Mouse (Mus musculus): ENCODE measurements at regions not wholly inside any gene's neighbourhood (a gene's known extent, or its start where the extent isn't known, plus 50 kb on each side); places are given as distances from the start of the nearest gene placed in this dataset.
A peak's percentile ranks its signal among the peaks of the same experiment; 100 is the strongest.

- no peak overlapping the region for H3K4me3 ChIP-seq (ENCODE audit: low read depth, low read length)
- WGBS, result 84% methylated on average over 4 of the region's 4 CpGs
- H3K9me3 ChIP-seq (ENCODE audit: low read length), result no peaks in the 10 kb centered on the region
- ATAC-seq (ENCODE audit: low FRiP score) (no peak), DNase-seq (ENCODE audit: low spot score) (no peak)
- no peaks in the 10 kb centered on the region for H3K4me1 ChIP-seq (ENCODE audit: insufficient read depth, low read length)
- H3K27ac ChIP-seq (ENCODE audit: low read depth, low read length), result no peak overlapping the region
- H3K9ac ChIP-seq (replicated peaks; ENCODE audit: low read length, poor library complexity, severe bottlenecking), result no peak overlapping the region
- no peak for TF ChIP-seq CTCF (IDR thresholded peaks at IDR 0.05)
- no peaks in the 10 kb centered on the region for H3K36me3 ChIP-seq (ENCODE audit: insufficient read depth, low read length)
- no peak overlapping the region for H3K4me2 ChIP-seq (ENCODE audit: low read depth, low read length, poor library complexity, severe bottlenecking)
- H3K27me3 ChIP-seq (ENCODE audit: insufficient read depth, low read length), result no peaks in the 10 kb centered on the region
These were observed 179.7 kb upstream of the Cntnap4 start for GRCm38 (mm10) chr8:112390108-112390507.

- H3K27ac ChIP-seq (ENCODE audit: low read depth, low read length), result no peak overlapping the region
- H3K36me3 ChIP-seq (ENCODE audit: insufficient read depth, low read length), result no peaks in the 10 kb centered on the region
- 24% methylated on average over 5 of the region's 5 CpGs for WGBS
- no peaks in the 10 kb centered on the region for H3K27me3 ChIP-seq (ENCODE audit: insufficient read depth, low read length)
- H3K9ac ChIP-seq (replicated peaks; ENCODE audit: low read length, poor library complexity, severe bottlenecking), result no peak overlapping the region
- DNase-seq (ENCODE audit: low spot score) (peak; percentile 86), ATAC-seq (ENCODE audit: low FRiP score) (no peak)
- H3K4me1 ChIP-seq (ENCODE audit: insufficient read depth, low read length), result no peaks in the 10 kb centered on the region
- H3K4me2 ChIP-seq (ENCODE audit: low read depth, low read length, poor library complexity, severe bottlenecking), result peak overlapping the region; percentile 34
- peak; percentile 79 for TF ChIP-seq CTCF (IDR thresholded peaks at IDR 0.05)
- no peaks in the 10 kb centered on the region for H3K9me3 ChIP-seq (ENCODE audit: low read length)
- H3K4me3 ChIP-seq (ENCODE audit: low read depth, low read length), result no peak overlapping the region
These were observed 221.5 kb upstream of the Cntnap4 start for GRCm38 (mm10) chr8:112348323-112348722.

GRCm38 (mm10) chr8:112333171-112333570 lies 236.7 kb upstream of the Cntnap4 start:
- no peaks in the 10 kb centered on the region for H3K9me3 ChIP-seq (ENCODE audit: low read length)
- H3K36me3 ChIP-seq (ENCODE audit: insufficient read depth, low read length), result no peaks in the 10 kb centered on the region
- no peak overlapping the region for H3K4me2 ChIP-seq (ENCODE audit: low read depth, low read length, poor library complexity, severe bottlenecking)
- no peak for TF ChIP-seq CTCF (IDR thresholded peaks at IDR 0.05)
- 85% methylated on average over 11 of the region's 11 CpGs for WGBS
- no peaks in the 10 kb centered on the region for H3K4me1 ChIP-seq (ENCODE audit: insufficient read depth, low read length)
- no peak overlapping the region for H3K9ac ChIP-seq (replicated peaks; ENCODE audit: low read length, poor library complexity, severe bottlenecking)
- H3K27me3 ChIP-seq (ENCODE audit: insufficient read depth, low read length), result no peaks in the 10 kb centered on the region
- H3K4me3 ChIP-seq (ENCODE audit: low read depth, low read length), result no peak overlapping the region
- H3K27ac ChIP-seq (ENCODE audit: low read depth, low read length), result no peak overlapping the region
- DNase-seq (ENCODE audit: low spot score) (no peak), ATAC-seq (ENCODE audit: low FRiP score) (no peak)

- WGBS, result 89% methylated on average over 10 of the region's 10 CpGs
- no peak for ATAC-seq (ENCODE audit: low FRiP score)
These were observed 237.8 kb upstream of the Cntnap4 start for GRCm38 (mm10) chr8:112332021-112332420.

GRCm38 (mm10) chr8:112309816-112310215 lies 260.0 kb upstream of the Cntnap4 start:
- ATAC-seq (ENCODE audit: low FRiP score) (no peak), DNase-seq (ENCODE audit: low spot score) (no peak)
- Histone ChIP-seq H3K36me3 (ENCODE audit: insufficient read depth, low read length) (no peaks in the 10 kb centered on the region), H3K4me2 (ENCODE audit: low read depth, low read length, poor library complexity, severe bottlenecking) (no peak overlapping the region), H3K4me1 (ENCODE audit: insufficient read depth, low read length) (no peaks in the 10 kb centered on the region), H3K4me3 (ENCODE audit: low read depth, low read length) (no peak overlapping the region), H3K27ac (ENCODE audit: low read depth, low read length) (no peak overlapping the region), H3K9ac (replicated peaks; ENCODE audit: low read length, poor library complexity, severe bottlenecking) (no peak overlapping the region), H3K27me3 (ENCODE audit: insufficient read depth, low read length) (no peaks in the 10 kb centered on the region), H3K9me3 (ENCODE audit: low read length) (no peaks in the 10 kb centered on the region)
- WGBS, result 89% methylated on average over 3 of the region's 3 CpGs
- no peak for TF ChIP-seq CTCF (IDR thresholded peaks at IDR 0.05)

More at GRCm38 (mm10) chr8:112332021-112332420, 237.8 kb upstream of the Cntnap4 start:
- TF ChIP-seq CTCF (IDR thresholded peaks at IDR 0.05), result no peak
- no peaks in the 10 kb centered on the region for H3K4me1 ChIP-seq (ENCODE audit: insufficient read depth, low read length)
- DNase-seq (ENCODE audit: low spot score), result no peak
- H3K27me3 ChIP-seq (ENCODE audit: insufficient read depth, low read length), result no peaks in the 10 kb centered on the region
- no peaks in the 10 kb centered on the region for H3K36me3 ChIP-seq (ENCODE audit: insufficient read depth, low read length)
- H3K27ac ChIP-seq (ENCODE audit: low read depth, low read length), result no peak overlapping the region
- no peak overlapping the region for H3K4me2 ChIP-seq (ENCODE audit: low read depth, low read length, poor library complexity, severe bottlenecking)
- H3K4me3 ChIP-seq (ENCODE audit: low read depth, low read length), result no peak overlapping the region
- no peak overlapping the region for H3K9ac ChIP-seq (replicated peaks; ENCODE audit: low read length, poor library complexity, severe bottlenecking)
- H3K9me3 ChIP-seq (ENCODE audit: low read length), result no peaks in the 10 kb centered on the region

GRCm38 (mm10) chr8:112308354-112308753 lies 261.5 kb upstream of the Cntnap4 start:
- Histone ChIP-seq H3K9me3 (ENCODE audit: low read length) (no peaks in the 10 kb centered on the region), H3K4me2 (ENCODE audit: low read depth, low read length, poor library complexity, severe bottlenecking) (no peak overlapping the region; the same call in 1 of the 2 replicates), H3K9ac (replicated peaks; ENCODE audit: low read length, poor library complexity, severe bottlenecking) (no peak overlapping the region), H3K4me3 (ENCODE audit: low read depth, low read length) (no peak overlapping the region), H3K27me3 (ENCODE audit: insufficient read depth, low read length) (no peaks in the 10 kb centered on the region), H3K27ac (ENCODE audit: low read depth, low read length) (no peak overlapping the region), H3K4me1 (ENCODE audit: insufficient read depth, low read length) (no peaks in the 10 kb centered on the region), H3K36me3 (ENCODE audit: insufficient read depth, low read length) (no peaks in the 10 kb centered on the region)
- 71% methylated on average over 6 of the region's 6 CpGs for WGBS
- no peak for DNase-seq (ENCODE audit: low spot score)
- TF ChIP-seq CTCF (IDR thresholded peaks at IDR 0.05), result no peak
- no peak for ATAC-seq (ENCODE audit: low FRiP score)

All from midbrain, postnatal 0 days (tissue).